Mouse (Mus musculus): ENCODE data around the gene Tdrd9.

Gene Tdrd9

GRCm38 (mm10) chr12:112103179-112103578 lies 131.8 kb downstream of the Tdrd9 start:
- in situ Hi-C loops (cut with MboI, MseI): no loop called here

- in situ Hi-C loops (cut with MboI, MseI): no loop called here
Measured at GRCm38 (mm10) chr12:112104890-112105289, 133.5 kb downstream of the Tdrd9 start.

- in situ Hi-C loops (cut with MboI, MseI): no loop called here
Measured at GRCm38 (mm10) chr12:112106541-112106971, 135.2 kb downstream of the Tdrd9 start, which contains the start of gene Aspg. Gene Aspg (plus strand): TSS chr12:112106679.

GRCm38 (mm10) chr12:112107685-112108084 lies 136.3 kb downstream of the Tdrd9 start:
- in situ Hi-C loops (cut with MboI, MseI): no loop called here

- in situ Hi-C loops (cut with MboI, MseI): no loop called here
Measured at GRCm38 (mm10) chr12:112108696-112109445, 137.5 kb downstream of the Tdrd9 start.

- in situ Hi-C loops (cut with MboI, MseI): no loop called here
Measured at GRCm38 (mm10) chr12:112109701-112110100, 138.3 kb downstream of the Tdrd9 start.

- in situ Hi-C loops (cut with MboI, MseI): no loop called here
Measured at GRCm38 (mm10) chr12:112111323-112111722, 140.0 kb downstream of the Tdrd9 start.

- in situ Hi-C loops (cut with MboI, MseI): no loop called here
Measured at GRCm38 (mm10) chr12:112112235-112112634, 140.9 kb downstream of the Tdrd9 start.

GRCm38 (mm10) chr12:112112686-112113396 lies 141.5 kb downstream of the Tdrd9 start:
- in situ Hi-C loops (cut with MboI, MseI): no loop called here

- in situ Hi-C loops (cut with MboI, MseI): no loop called here
Measured at GRCm38 (mm10) chr12:112113710-112114109, 142.4 kb downstream of the Tdrd9 start.

GRCm38 (mm10) chr12:112117006-112117405 lies 145.6 kb downstream of the Tdrd9 start:
- in situ Hi-C loops (cut with MboI, MseI): no loop called here

- in situ Hi-C loops (cut with MboI, MseI): no loop called here
Measured at GRCm38 (mm10) chr12:112117649-112118048, 146.3 kb downstream of the Tdrd9 start.
